Mouse (Mus musculus) heart, adult 2 months (tissue): ENCODE results near the gene Kcng1. TPM values are rescaled to one million over a fixed set of nuclear protein-coding genes. Genes with fewer than 3 reads are reported as not detected.

Experiments used
- DNase-seq, 2 experiments: peaks; one replicate each; pipeline ENCODE4 v3.0.0; 2021
- H3K27ac ChIP-seq: fragments of 200-600 bp; 2 replicates; pipeline ENCODE4 v1.8.1; 2022
- H3K27me3 ChIP-seq: fragments of 200-500 bp; 2 replicates; pipeline ENCODE4 v1.6.1; 2012; ENCODE audit warnings: mild to moderate bottlenecking, low read length, inconsistent platforms, mixed read lengths; ENCODE audit not compliant: control insufficient read depth, insufficient read depth
- H3K36me3 ChIP-seq: fragments of 200-500 bp; 2 replicates; pipeline ENCODE4 v1.6.1; 2012; ENCODE audit warnings: low read length, inconsistent platforms; ENCODE audit not compliant: control insufficient read depth, insufficient read depth
- H3K4me1 ChIP-seq: fragments of 200-500 bp; 2 replicates; pipeline ENCODE4 v1.6.1; 2011; ENCODE audit warnings: low read length; ENCODE audit not compliant: control insufficient read depth, insufficient read depth
- H3K4me3 ChIP-seq: fragments of 200-600 bp; 2 replicates; pipeline ENCODE4 v1.8.1; 2022
- H3K79me2 ChIP-seq: fragments of 200-500 bp; replicated peaks from 2 replicates; pipeline ENCODE4 v1.6.1; 2012; ENCODE audit warnings: mild to moderate bottlenecking, inconsistent platforms, low read length, moderate library complexity, mixed read lengths; ENCODE audit not compliant: control insufficient read depth, insufficient read depth
- H3K9ac ChIP-seq: fragments of 200-500 bp; 2 replicates; pipeline ENCODE4 v1.6.1; 2012; ENCODE audit warnings: low read depth, mild to moderate bottlenecking, control low read depth, inconsistent platforms, low read length, mixed read lengths
- CTCF ChIP-seq: fragments of 200-600 bp; IDR thresholded peaks from 2 replicates; pipeline ENCODE4 v1.8.1; 2022; ENCODE audit warnings: antibody characterized with exemption, mild to moderate bottlenecking, moderate library complexity
- EP300 ChIP-seq: fragments of 200-500 bp; IDR thresholded peaks from 2 replicates; pipeline ENCODE4 v1.6.1; 2011; ENCODE audit warnings: low read depth, low read length, control low read depth; ENCODE audit not compliant: insufficient read depth
- POLR2A ChIP-seq: fragments of 200-500 bp; IDR thresholded peaks from 2 replicates; pipeline ENCODE4 v1.6.1; 2011; ENCODE audit warnings: mild to moderate bottlenecking, low read depth, low read length, control low read depth; ENCODE audit not compliant: insufficient read depth
- WGBS: fragments of 180-500 bp; shearing (Covaris S2); methylation state at CpG from one replicate; pipeline ENCODE4 v1.1.7; 2018; 5-methylcytosine and 5-hydroxymethylcytosine counted together
- intact Hi-C: fragments of 180-260 bp; cut with DNase I; formaldehyde crosslinking; loops from one replicate; pipeline ENCODE4 v1.15.1; 2025
- polyA plus RNA-seq: library from polyadenylated mRNA; depleted of rRNA; stranded (reverse); fragments of >200 nt; gene quantifications from 2 replicates; pipeline ENCODE4 v1.2.3, GENCODE M21; 2012
- total RNA-seq, 2 experiments: library from RNA; stranded (reverse); gene quantifications; 2 replicates each; pipeline ENCODE4 v1.2.3; 2021

Gene Kcng1
- total and polyA plus RNA-seq, 3 experiments = 0.04 TPM; not detected in 2

DNA sequence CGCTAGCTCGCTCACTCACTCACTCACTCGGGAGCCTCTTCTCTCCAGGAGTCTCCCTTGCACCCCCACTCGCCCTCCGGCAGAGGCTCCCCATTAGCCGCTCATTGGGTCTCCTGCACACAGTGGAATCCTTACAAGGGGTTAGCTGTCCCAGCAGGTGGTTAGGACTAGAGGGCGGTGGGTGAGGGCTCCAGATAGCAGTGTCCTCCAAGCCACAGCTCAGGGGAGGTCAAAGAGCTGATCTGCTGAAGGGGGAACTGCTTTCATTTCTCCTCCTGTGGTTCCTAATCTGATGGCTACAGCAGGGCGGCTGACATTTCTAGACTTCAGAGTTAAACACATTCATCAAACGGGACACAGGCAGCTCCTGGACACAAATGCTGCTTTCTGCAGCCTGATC, 8.1 kb downstream of the Kcng1 start:
- peaks cover 7% of the 10 kb centered on the region for H3K27me3 ChIP-seq
- DNase-seq = no peak
- H3K4me3 ChIP-seq = no peak overlapping the region
- WGBS = 25% methylated on average over 9 of the region's 9 CpGs
- H3K4me1 ChIP-seq = no peaks in the 10 kb centered on the region
- intact Hi-C loops = no loop called here
- no peaks in the 10 kb centered on the region for H3K79me2 ChIP-seq
- no peak overlapping the region for H3K27ac ChIP-seq
- H3K9ac ChIP-seq = no peak overlapping the region
- no peaks in the 10 kb centered on the region for H3K36me3 ChIP-seq
- no peak for TF ChIP-seq POLR2A
- no peak for TF ChIP-seq CTCF
- no peak for TF ChIP-seq EP300

- TF ChIP-seq POLR2A (no peak), CTCF (peak; percentile 52)
- H3K36me3 ChIP-seq = no peaks in the 10 kb centered on the region
- H3K9ac ChIP-seq = no peak overlapping the region
- 14% methylated on average over 7 of the region's 7 CpGs for WGBS
- H3K4me1 ChIP-seq = no peaks in the 10 kb centered on the region
- H3K4me3 ChIP-seq = no peak overlapping the region
- H3K79me2 ChIP-seq = no peaks in the 10 kb centered on the region
- intact Hi-C loops = no loop called here
- no peak overlapping the region for H3K27ac ChIP-seq
- no peak for DNase-seq
- peaks cover 4% of the 10 kb centered on the region for H3K27me3 ChIP-seq
Observed at GRCm38 (mm10) chr2:168268033-168268432, 13.5 kb downstream of the Kcng1 start.

DNA sequence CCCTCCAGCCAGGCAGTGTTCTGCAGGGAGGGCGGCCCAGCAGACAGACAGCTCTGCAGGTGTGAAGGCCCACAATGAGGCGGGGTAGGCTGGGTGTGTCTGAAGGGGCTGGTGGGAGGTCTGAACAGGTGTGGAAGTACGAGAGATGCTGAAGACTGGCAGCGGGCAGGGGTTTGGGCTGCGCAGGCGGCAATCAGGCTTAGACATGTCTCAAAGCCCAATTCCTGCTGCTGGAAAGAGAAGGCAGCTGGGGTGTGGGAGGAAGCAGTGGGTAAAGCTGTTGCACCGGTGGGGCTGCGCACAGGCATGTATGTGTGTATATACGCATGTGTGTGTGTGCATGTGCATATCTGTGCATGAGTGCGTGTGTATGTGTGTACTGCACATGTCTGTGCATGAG, 20.6 kb downstream of the Kcng1 start:
- Histone ChIP-seq H3K4me3 (no peak overlapping the region), H3K27ac (no peak overlapping the region), H3K79me2 (no peaks in the 10 kb centered on the region), H3K36me3 (no peaks in the 10 kb centered on the region), H3K27me3 (peaks cover 4% of the 10 kb centered on the region; the same call in 1 of the 2 replicates), H3K4me1 (no peaks in the 10 kb centered on the region), H3K9ac (no peak overlapping the region)
- 88% methylated on average over 10 of the region's 10 CpGs for WGBS
- no peak for DNase-seq
- intact Hi-C loops = no loop called here
- no peak for TF ChIP-seq EP300
- no peak for TF ChIP-seq POLR2A
- TF ChIP-seq CTCF = no peak

- H3K9ac ChIP-seq = no peak overlapping the region
- no peak overlapping the region for H3K27ac ChIP-seq
- no peaks in the 10 kb centered on the region for H3K4me1 ChIP-seq
- DNase-seq = no peak
- H3K79me2 ChIP-seq = no peaks in the 10 kb centered on the region
- 58% methylated on average over 3 of the region's 3 CpGs for WGBS
- TF ChIP-seq EP300 = no peak
- no peak for TF ChIP-seq POLR2A
- TF ChIP-seq CTCF = no peak
- peaks cover 4% of the 10 kb centered on the region; the same call in 1 of the 2 replicates for H3K27me3 ChIP-seq
- H3K36me3 ChIP-seq = no peaks in the 10 kb centered on the region
- intact Hi-C loops = no loop called here
- H3K4me3 ChIP-seq = no peak overlapping the region
Observed at GRCm38 (mm10) chr2:168260124-168260523, 21.4 kb downstream of the Kcng1 start.

DNA sequence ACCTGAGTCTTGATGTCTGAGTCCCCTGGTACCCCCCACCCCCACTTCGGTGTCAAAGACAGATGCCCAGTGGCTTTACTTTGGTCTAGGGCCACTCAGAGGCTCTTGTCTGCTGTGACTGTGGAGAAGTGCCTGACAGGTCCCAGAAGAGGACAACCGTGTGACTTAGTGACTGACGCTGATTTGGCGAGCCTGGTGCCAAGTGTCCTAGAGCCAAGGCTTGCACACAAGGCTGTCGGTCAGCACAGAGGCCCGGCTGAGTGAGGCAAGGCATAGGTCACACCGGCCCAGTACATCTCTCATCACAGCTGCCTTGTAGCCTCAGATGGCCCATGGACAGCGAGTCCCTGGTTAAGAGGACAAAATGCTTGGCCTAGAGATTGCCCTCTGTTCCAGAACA, 22.5 kb downstream of the Kcng1 start:
- intact Hi-C loops = no loop called here
- peaks cover 4% of the 10 kb centered on the region; the same call in 1 of the 2 replicates for H3K27me3 ChIP-seq
- no peak overlapping the region for H3K9ac ChIP-seq
- DNase-seq = peak; percentile 30 to 55
- H3K27ac ChIP-seq = no peak overlapping the region
- H3K4me3 ChIP-seq = no peak overlapping the region
- H3K36me3 ChIP-seq = no peaks in the 10 kb centered on the region
- 66% methylated on average over 8 of the region's 8 CpGs for WGBS
- H3K4me1 ChIP-seq = no peaks in the 10 kb centered on the region
- TF ChIP-seq CTCF = no peak
- no peak for TF ChIP-seq POLR2A
- TF ChIP-seq EP300 = no peak
- H3K79me2 ChIP-seq = no peaks in the 10 kb centered on the region

- 82% methylated on average over 4 of the region's 4 CpGs for WGBS
- no peaks in the 10 kb centered on the region for H3K79me2 ChIP-seq
- no peaks in the 10 kb centered on the region for H3K36me3 ChIP-seq
- H3K4me3 ChIP-seq = no peak overlapping the region
- intact Hi-C loops = no loop called here
- no peaks in the 10 kb centered on the region for H3K27me3 ChIP-seq
- no peak for TF ChIP-seq EP300
- no peak for TF ChIP-seq CTCF
- TF ChIP-seq POLR2A = no peak
- H3K9ac ChIP-seq = no peak overlapping the region
- no peak overlapping the region for H3K27ac ChIP-seq
- H3K4me1 ChIP-seq = no peaks in the 10 kb centered on the region
- no peak for DNase-seq
Observed at GRCm38 (mm10) chr2:168257188-168257587, 24.3 kb downstream of the Kcng1 start.
